Mouse (Mus musculus) frontal cortex, postnatal 36 days (tissue): Measurements from ENCODE around the gene Spg11.
A peak's percentile ranks its signal among the peaks of the same experiment; 100 is the strongest.
"Not testable (repeated sequence)": the region's sequence is repeated elsewhere in the genome, so short reads cannot be mapped to it uniquely, and the experiment has no call there.

Experiments used
- DNase-seq, 2 experiments: peaks; one replicate each; pipeline ENCODE4 v3.0.0; 2022; ENCODE audit warnings: low spot score in 2 of 2

Spg11 gene

GRCm38 (mm10) chr2:122145756-122146155 is 27.6 kb upstream of the Spg11 start:
- no peak for DNase-seq

GRCm38 (mm10) chr2:122143111-122143510 is 24.9 kb upstream of the Spg11 start:
- no peak for DNase-seq

- DNase-seq = no peak
These were observed 23.3 kb upstream of the Spg11 start for GRCm38 (mm10) chr2:122141332-122141967.

- no peak for DNase-seq
These were observed 22.6 kb upstream of the Spg11 start for GRCm38 (mm10) chr2:122140815-122141214.

GRCm38 (mm10) chr2:122137839-122138465 is 19.8 kb upstream of the Spg11 start:
- DNase-seq = no peak

GRCm38 (mm10) chr2:122132618-122133017 is 14.4 kb upstream of the Spg11 start:
- DNase-seq = no peak

GRCm38 (mm10) chr2:122132078-122132477 is 13.9 kb upstream of the Spg11 start:
- DNase-seq = no peak

GRCm38 (mm10) chr2:122127635-122128034 is 9.4 kb upstream of the Spg11 start:
- DNase-seq = no peak

- no peak for DNase-seq
These were observed 8.7 kb upstream of the Spg11 start for GRCm38 (mm10) chr2:122126765-122127347.

- DNase-seq = no peak
These were observed 7.7 kb upstream of the Spg11 start for GRCm38 (mm10) chr2:122125680-122126572.

- no peak for DNase-seq
These were observed 1.3 kb downstream of the Spg11 start for GRCm38 (mm10) chr2:122116888-122117287.

GRCm38 (mm10) chr2:122109714-122110113 is 8.5 kb downstream of the Spg11 start:
- no peak for DNase-seq

- no peak for DNase-seq
These were observed 10.1 kb downstream of the Spg11 start for GRCm38 (mm10) chr2:122108101-122108500.

GRCm38 (mm10) chr2:122102070-122102469 is 16.1 kb downstream of the Spg11 start:
- DNase-seq = no peak

GRCm38 (mm10) chr2:122097686-122098085 is 20.5 kb downstream of the Spg11 start:
- not testable (repeated sequence) for DNase-seq

- no peak for DNase-seq
These were observed 24.3 kb downstream of the Spg11 start for GRCm38 (mm10) chr2:122093844-122094243.

GRCm38 (mm10) chr2:122086446-122086845 is 31.7 kb downstream of the Spg11 start:
- no peak for DNase-seq

- DNase-seq = no peak
These were observed 36.3 kb downstream of the Spg11 start for GRCm38 (mm10) chr2:122081728-122082456.

- DNase-seq = peak; percentile 40 to 42
These were observed 48.3 kb downstream of the Spg11 start for GRCm38 (mm10) chr2:122069922-122070321.

GRCm38 (mm10) chr2:122069144-122069912 is 48.9 kb downstream of the Spg11 start:
- no peak for DNase-seq

- DNase-seq = no peak
These were observed 51.9 kb downstream of the Spg11 start for GRCm38 (mm10) chr2:122066241-122066640.
